In genomic region chr4:155580420-155580819, GRCm38 (mm10) we compare ENCODE assay signal across 9 mouse cellular contexts. TPM values are rescaled to one million over a fixed set of nuclear protein-coding genes. Genes with fewer than 3 reads are reported as not detected.
A peak's percentile ranks its signal among the peaks of the same experiment; 100 is the strongest.
DNase-seq lines count a peak whose midpoint lies in the region; ATAC-seq and TF ChIP-seq lines count a peak whose summit lies in the region.
"Had no signal": no experiment of that assay in that cellular context is flagged by ENCODE, and none has a peak within 500 bp of the region (broad histone marks: within the 10 kb centered on the region; RNA-seq: fewer than 3 reads in every experiment).

No protein-coding gene starts in this region.

- peaks cover 11% of the 10 kb centered on the region for H3K36me3 ChIP-seq in liver, embryonic 14.5 days (replicated peaks; ENCODE audit: control insufficient read depth, insufficient read depth, low read depth)
- peaks cover 21% of the 10 kb centered on the region; the same call in 1 of the 2 replicates for H3K36me3 ChIP-seq in stomach, postnatal 0 days (ENCODE audit: control insufficient read depth, insufficient read depth, low read length)

- no peak for ATAC-seq in CD4-positive, CD25-positive, alpha-beta regulatory T cell, adult 4 months
- peak; percentile 67 for ATAC-seq in erythroid progenitor cell, adult 5-6 weeks (replicated peaks; ENCODE audit: low FRiP score, poor library complexity, severe bottlenecking)
- ATAC-seq in liver, embryonic 14.5 days (ENCODE audit: insufficient read depth), result no peak
- ATAC-seq in stomach, postnatal 0 days (ENCODE audit: low FRiP score, low TSS enrichment), result no peak

- H3K27me3 ChIP-seq in liver, embryonic 14.5 days (ENCODE audit: control insufficient read depth, insufficient read depth, low read length), result no peaks in the 10 kb centered on the region
- no peaks in the 10 kb centered on the region for H3K27me3 ChIP-seq in stomach, postnatal 0 days (ENCODE audit: control insufficient read depth, insufficient read depth, low read length)
- H3K27me3 ChIP-seq: liver, embryonic 13.5 days had no signal

- TF ChIP-seq EP300 in liver, embryonic 14.5 days (IDR thresholded peaks at IDR 0.05; ENCODE audit: low read depth), result no peak
- TF ChIP-seq EP300 in stomach, postnatal 0 days (optimal IDR thresholded peaks at IDR 0.05), result no peak

- 23% methylated on average over 1 of the region's 1 CpGs for whole genome bisulfite sequencing in liver, embryonic 14.5 days (ENCODE audit: insufficient replicate concordance)
- WGBS in stomach, postnatal 0 days, result 24% methylated on average over 1 of the region's 1 CpGs

- TF ChIP-seq CTCF in liver, embryonic 14.5 days (IDR thresholded peaks at IDR 0.05; ENCODE audit: low read depth), result peak; percentile 86
- peak; percentile 88 for TF ChIP-seq CTCF in stomach, postnatal 0 days (IDR thresholded peaks at IDR 0.05; ENCODE audit: low read depth)

- DNase-seq in CD4-positive, CD25-positive, alpha-beta regulatory T cell, adult 2 months (ENCODE audit: low read depth, low spot score), result peak; percentile 66
- peak; percentile 46 for DNase-seq in kidney, adult 9 months
- no peak for DNase-seq in kidney, adult 11 months
- DNase-seq in T-cell, adult 2 months (ENCODE audit: low spot score), result peak; percentile 21
- DNase-seq in liver, embryonic 14.5 days (ENCODE audit: low read depth in 3 of 3, low spot score in 3 of 3), result no peak
- peak; percentile 66 for DNase-seq in stomach, postnatal 0 days (ENCODE audit: low spot score)
- DNase-seq: liver, embryonic 13.5 days had no signal

- no peak overlapping the region for H3K4me2 ChIP-seq in liver, embryonic 14.5 days (ENCODE audit: low read depth)
- no peak overlapping the region for H3K4me2 ChIP-seq in stomach, postnatal 0 days (replicated peaks; ENCODE audit: low read depth)
- H3K4me2 ChIP-seq: liver, embryonic 13.5 days had no signal

- no peak overlapping the region for H3K27ac ChIP-seq in liver, embryonic 14.5 days
- H3K27ac ChIP-seq in stomach, postnatal 0 days (replicated peaks), result no peak overlapping the region
- H3K27ac ChIP-seq: liver, embryonic 13.5 days had no signal

- no peaks in the 10 kb centered on the region for H3K4me1 ChIP-seq in liver, embryonic 14.5 days (replicated peaks; ENCODE audit: control insufficient read depth in 2 of 2, insufficient read depth in 2 of 2, low read length in 1 of 2)
- H3K4me1 ChIP-seq in stomach, postnatal 0 days (replicated peaks; ENCODE audit: control insufficient read depth, insufficient read depth), result no peaks in the 10 kb centered on the region

- H3K9me3 ChIP-seq in liver, embryonic 14.5 days (ENCODE audit: control insufficient read depth, low read length), result no peaks in the 10 kb centered on the region
- H3K9me3 ChIP-seq in stomach, postnatal 0 days (ENCODE audit: control insufficient read depth, low read length), result no peaks in the 10 kb centered on the region
- H3K9me3 ChIP-seq: liver, embryonic 13.5 days had no signal

- no peak overlapping the region for H3K9ac ChIP-seq in liver, embryonic 14.5 days (replicated peaks)
- H3K9ac ChIP-seq in stomach, postnatal 0 days (ENCODE audit: low read length), result no peak overlapping the region
- H3K9ac ChIP-seq: liver, embryonic 13.5 days had no signal

- H3K4me3 ChIP-seq in liver, embryonic 14.5 days (ENCODE audit: insufficient read depth in 1 of 2, low read depth in 2 of 2, low read length in 2 of 2), result no peak overlapping the region
- H3K4me3 ChIP-seq in stomach, postnatal 0 days (ENCODE audit: low read depth, low read length), result no peak overlapping the region
- H3K4me3 ChIP-seq: liver, embryonic 13.5 days had no signal

RNA-seq across cellular contexts. Expression of gene Nadk, which starts 18.2 kb away (rescaled TPM):
- polyA plus RNA-seq in CD4-positive, CD25-positive, alpha-beta regulatory T cell, adult 4 months (2017; shearing (Covaris generic)), result 10 to 100 TPM; 64.7 to 81.5 TPM
- 25.9 and 26.0 TPM in 2 replicates for total RNA-seq in erythroid progenitor cell, adult 5-6 weeks (2015; ENCODE audit: low replicate concordance)
- total RNA-seq in erythroid progenitor cell, adult 5-6 weeks (2017; ENCODE audit: low replicate concordance), result 9.9 and 12.9 TPM in 2 replicates
- polyA plus RNA-seq in liver, embryonic 14.5 days (2012; rRNA removed), result 32.0 and 32.2 TPM in 2 replicates
- polyA plus RNA-seq in liver, embryonic 14.5 days (2014; fragmentation: Nextera tagmentation; extraction: Ambion mirVana), result 40.2 and 48.4 TPM in 2 replicates
- polyA plus RNA-seq in stomach, postnatal 0 days (2015; fragmentation: Nextera tagmentation; extraction: Ambion mirVana), result 75.2 and 78.4 TPM in 2 replicates

RNA-seq across cellular contexts. Expression of gene Slc35e2, which starts 20.8 kb away (rescaled TPM):
- polyA plus RNA-seq in CD4-positive, CD25-positive, alpha-beta regulatory T cell, adult 4 months (2017; shearing (Covaris generic)), result 1 to 10 TPM; 9.1 to 9.7 TPM
- 10.9 and 31.4 TPM in 2 replicates for total RNA-seq in erythroid progenitor cell, adult 5-6 weeks (2015; ENCODE audit: low replicate concordance)
- 12.2 and 14.1 TPM in 2 replicates for total RNA-seq in erythroid progenitor cell, adult 5-6 weeks (2017; ENCODE audit: low replicate concordance)
- 4.1 and 4.2 TPM in 2 replicates for polyA plus RNA-seq in liver, embryonic 14.5 days (2012; rRNA removed)
- 6.7 and 7.9 TPM in 2 replicates for polyA plus RNA-seq in liver, embryonic 14.5 days (2014; fragmentation: Nextera tagmentation; extraction: Ambion mirVana)
- polyA plus RNA-seq in stomach, postnatal 0 days (2015; fragmentation: Nextera tagmentation; extraction: Ambion mirVana), result 3.2 and 3.8 TPM in 2 replicates

RNA-seq across cellular contexts. Expression of gene Cdk11b, which starts 44.2 kb away (rescaled TPM):
- polyA plus RNA-seq in CD4-positive, CD25-positive, alpha-beta regulatory T cell, adult 4 months (2017; shearing (Covaris generic)), result 100 to 1,000 TPM; 121 to 144 TPM
- 28.5 and 59.5 TPM in 2 replicates for total RNA-seq in erythroid progenitor cell, adult 5-6 weeks (2015; ENCODE audit: low replicate concordance)
- 53.6 and 56.3 TPM in 2 replicates for total RNA-seq in erythroid progenitor cell, adult 5-6 weeks (2017; ENCODE audit: low replicate concordance)
- polyA plus RNA-seq in liver, embryonic 14.5 days (2012; rRNA removed), result 12.6 and 21.4 TPM in 2 replicates
- polyA plus RNA-seq in liver, embryonic 14.5 days (2014; fragmentation: Nextera tagmentation; extraction: Ambion mirVana), result 16.3 and 19.4 TPM in 2 replicates
- 39.5 and 46.9 TPM in 2 replicates for polyA plus RNA-seq in stomach, postnatal 0 days (2015; fragmentation: Nextera tagmentation; extraction: Ambion mirVana)

Comparison
In these comparisons a context has a peak if more than half of its experiments do, and no peak if none do; other contexts are left out.
1. DNase-seq: peak in CD4-positive, CD25-positive, alpha-beta regulatory T cell, adult 2 months (single experiment), kidney, adult 9 months (single experiment), T-cell, adult 2 months (single experiment) and stomach, postnatal 0 days (single experiment); none in kidney, adult 11 months (single experiment) and liver, embryonic 14.5 days (0 of 3).